Mouse (Mus musculus) lung, embryonic 14.5 days (tissue): ENCODE measurements around the gene Marveld2. TPM values are rescaled to one million over a fixed set of nuclear protein-coding genes. Genes with fewer than 3 reads are reported as not detected.

Source experiments
- ATAC-seq: fragments of 200-750 bp; cut with Nextera tagmentation; 2 replicates; pipeline ENCODE4 v1.8.0; 2017; ENCODE audit warnings: mild to moderate bottlenecking, moderate TSS enrichment, moderate library complexity; ENCODE audit not compliant: insufficient read depth
- DNase-seq: peaks from one replicate; pipeline ENCODE4 v3.0.0-alpha.2; 2015
- H3K27ac ChIP-seq: fragments of 300-500 bp; sonication (generic); 2 replicates; pipeline ENCODE4 v1.5.1; 2014; ENCODE audit warnings: low read depth, mild to moderate bottlenecking, moderate library complexity
- H3K27me3 ChIP-seq: fragments of 300-500 bp; sonication (generic); 2 replicates; pipeline ENCODE4 v1.6.1; 2014; ENCODE audit warnings: low read length, control low read depth; ENCODE audit not compliant: insufficient read depth
- H3K36me3 ChIP-seq: fragments of 300-500 bp; sonication (generic); 2 replicates; pipeline ENCODE4 v1.6.1; 2014; ENCODE audit warnings: control low read depth; ENCODE audit not compliant: insufficient read depth
- H3K4me1 ChIP-seq: fragments of 300-500 bp; sonication (generic); 2 replicates; pipeline ENCODE4 v1.6.1; 2014; ENCODE audit warnings: antibody characterized with exemption, control low read depth; ENCODE audit not compliant: insufficient read depth
- H3K4me2 ChIP-seq: fragments of 300-500 bp; sonication (generic); 2 replicates; pipeline ENCODE4 v1.6.1; 2014; ENCODE audit warnings: mild to moderate bottlenecking
- H3K4me3 ChIP-seq: fragments of 300-500 bp; sonication (generic); 2 replicates; pipeline ENCODE4 v1.5.1; 2014; ENCODE audit warnings: low read depth, low read length
- H3K9ac ChIP-seq: fragments of 300-500 bp; sonication (generic); 2 replicates; pipeline ENCODE4 v1.6.1; 2014
- H3K9me3 ChIP-seq: fragments of 300-500 bp; sonication (generic); 2 replicates; pipeline ENCODE4 v1.6.1; 2016; ENCODE audit warnings: low read depth, low read length, control low read depth
- CTCF ChIP-seq: IDR thresholded peaks from 2 replicates; pipeline ENCODE4 v1.5.1; 2016; ENCODE audit warnings: antibody characterized with exemption, low read depth
- WGBS: fragments of 180-500 bp; shearing (Covaris S2); extraction: QIAGEN DNeasy Blood & Tissue Kit; methylation state at CpG from one replicate; pipeline ENCODE4 v1.1.7; 2014; 5-methylcytosine and 5-hydroxymethylcytosine counted together
- polyA plus RNA-seq: library from polyadenylated mRNA; unstranded; fragments of >200 nt; fragmentation: Nextera tagmentation; extraction: Ambion mirVana; gene quantifications from 2 replicates; pipeline ENCODE4 v1.2.1, GENCODE M21; 2014

The Marveld2 gene
- 11.8 and 12.7 TPM in 2 replicates for polyA plus RNA-seq

- peak within 1 kb of the TSS; percentile 74 for H3K27ac ChIP-seq
- ATAC-seq (peak; percentile 88), DNase-seq (peak; percentile 64)
- no peaks in the 10 kb centered on the region for H3K4me1 ChIP-seq
- H3K4me3 ChIP-seq = peak within 1 kb of the TSS; percentile 56
- 4% methylated on average over 77 of the region's 77 CpGs for WGBS
- TF ChIP-seq CTCF = no peak
- peak within 1 kb of the TSS; percentile 73 for H3K4me2 ChIP-seq
- peak within 1 kb of the TSS; percentile 60 for H3K9ac ChIP-seq
- peaks cover 9% of the 10 kb centered on the region; the same call in 1 of the 2 replicates for H3K27me3 ChIP-seq
- no peaks in the 10 kb centered on the region for H3K9me3 ChIP-seq
- peaks cover 36% of the 10 kb centered on the region for H3K36me3 ChIP-seq
Observed at GRCm38 (mm10) chr13:100616181-100617087, at the start of gene Marveld2. Gene Marveld2, minus strand, starts transcription at chr13:100616971.

- no peak overlapping the region for H3K27ac ChIP-seq
- no peak overlapping the region for H3K4me2 ChIP-seq
- no peak overlapping the region for H3K4me3 ChIP-seq
- WGBS = 47% methylated on average over 4 of the region's 4 CpGs
- peak; percentile 90 for TF ChIP-seq CTCF
- DNase-seq (peak; percentile 87), ATAC-seq (peak; percentile 62; the same call in 1 of the 2 replicates)
- H3K4me1 ChIP-seq = no peaks in the 10 kb centered on the region
- H3K9ac ChIP-seq = no peak overlapping the region
- H3K9me3 ChIP-seq = no peaks in the 10 kb centered on the region
- H3K27me3 ChIP-seq = no peaks in the 10 kb centered on the region
- H3K36me3 ChIP-seq = peaks cover 15% of the 10 kb centered on the region; the same call in 1 of the 2 replicates
Observed at GRCm38 (mm10) chr13:100659864-100660456, 43.2 kb upstream of the Marveld2 start.

DNA sequence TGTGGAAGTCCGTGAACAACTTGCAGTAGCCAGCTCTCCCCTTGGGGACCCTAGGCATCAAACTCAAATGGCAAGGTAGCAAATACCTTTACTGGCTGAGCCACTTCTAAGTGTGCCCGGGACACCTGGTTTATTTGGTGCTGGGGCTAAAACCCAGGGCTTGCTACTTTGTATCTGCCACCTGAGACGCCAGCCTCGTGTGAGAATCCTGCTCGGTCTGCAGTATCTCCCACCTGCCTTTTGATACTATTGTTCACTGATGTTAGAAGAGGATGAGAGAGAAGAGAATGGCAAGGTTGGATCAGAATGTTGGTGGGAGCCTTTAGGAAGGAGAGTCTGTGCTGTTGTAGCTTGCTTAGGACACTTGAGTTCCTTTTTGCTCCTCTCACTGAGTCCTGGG lies 41.3 kb upstream of the Marveld2 start:
- Histone ChIP-seq H3K36me3 (peaks cover 11% of the 10 kb centered on the region; the same call in 1 of the 2 replicates), H3K4me2 (no peak overlapping the region), H3K9ac (no peak overlapping the region), H3K27me3 (no peaks in the 10 kb centered on the region), H3K4me1 (no peaks in the 10 kb centered on the region), H3K4me3 (no peak overlapping the region), H3K9me3 (no peaks in the 10 kb centered on the region), H3K27ac (no peak overlapping the region)
- DNase-seq (no peak), ATAC-seq (no peak)
- WGBS = 83% methylated on average over 5 of the region's 5 CpGs
- no peak for TF ChIP-seq CTCF

DNA sequence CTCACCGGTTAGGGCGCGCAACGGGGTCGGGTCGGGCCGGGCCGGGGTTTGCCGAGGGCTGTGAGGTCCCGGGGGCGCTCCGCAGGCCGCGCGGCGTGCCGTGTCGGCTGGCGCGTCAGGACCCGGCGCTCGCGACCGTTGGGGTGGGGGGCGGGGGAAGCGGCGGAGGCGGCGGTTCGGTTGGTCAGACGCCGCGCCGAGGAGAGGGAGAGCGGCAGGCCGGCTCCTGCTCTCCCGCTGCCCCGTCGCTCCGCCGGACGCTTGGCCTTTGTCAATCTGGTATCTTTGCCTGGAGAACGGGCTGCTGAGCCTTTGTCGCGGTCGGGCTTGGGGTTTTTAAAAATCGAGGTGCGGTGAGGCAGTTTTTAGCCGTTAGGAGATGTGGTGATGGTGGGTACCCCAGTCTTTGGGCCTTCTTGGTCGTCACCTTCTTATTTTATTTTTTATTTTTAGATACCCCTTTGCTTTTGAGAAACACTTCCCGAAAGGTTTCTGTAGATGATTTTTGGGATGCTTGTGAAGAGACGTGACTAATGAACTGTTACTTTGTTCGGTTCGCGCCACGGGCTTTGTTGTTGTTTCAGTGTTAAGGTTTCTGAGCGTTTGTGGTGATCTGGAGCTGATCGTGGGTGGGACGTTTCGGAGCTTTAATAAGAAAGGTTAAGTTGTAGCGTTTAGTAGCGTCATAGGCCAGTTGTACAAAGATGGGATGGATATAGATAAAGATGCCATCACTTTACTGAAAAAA lies 34.8 kb upstream of the Marveld2 start, which contains the start of gene Taf9:
Taf9 (plus strand) TSS at position 141 of the 748 bp plus-strand sequence.
- H3K4me2 ChIP-seq = peak within 1 kb of the TSS; percentile 71
- peaks cover 3% of the 10 kb centered on the region; the same call in 1 of the 2 replicates for H3K4me1 ChIP-seq
- peak; percentile 12 for DNase-seq
- ATAC-seq = peak; percentile 70; the same call in 1 of the 2 replicates
- H3K36me3 ChIP-seq = peaks cover 18% of the 10 kb centered on the region; the same call in 1 of the 2 replicates
- WGBS = under 1% methylated on average over 63 of the region's 63 CpGs
- no peaks in the 10 kb centered on the region for H3K27me3 ChIP-seq
- no peak for TF ChIP-seq CTCF
- H3K9ac ChIP-seq = peak within 1 kb of the TSS; percentile 87
- H3K4me3 ChIP-seq = peak within 1 kb of the TSS; percentile 95
- H3K27ac ChIP-seq = peak within 1 kb of the TSS; percentile 95
- H3K9me3 ChIP-seq = no peaks in the 10 kb centered on the region

DNA sequence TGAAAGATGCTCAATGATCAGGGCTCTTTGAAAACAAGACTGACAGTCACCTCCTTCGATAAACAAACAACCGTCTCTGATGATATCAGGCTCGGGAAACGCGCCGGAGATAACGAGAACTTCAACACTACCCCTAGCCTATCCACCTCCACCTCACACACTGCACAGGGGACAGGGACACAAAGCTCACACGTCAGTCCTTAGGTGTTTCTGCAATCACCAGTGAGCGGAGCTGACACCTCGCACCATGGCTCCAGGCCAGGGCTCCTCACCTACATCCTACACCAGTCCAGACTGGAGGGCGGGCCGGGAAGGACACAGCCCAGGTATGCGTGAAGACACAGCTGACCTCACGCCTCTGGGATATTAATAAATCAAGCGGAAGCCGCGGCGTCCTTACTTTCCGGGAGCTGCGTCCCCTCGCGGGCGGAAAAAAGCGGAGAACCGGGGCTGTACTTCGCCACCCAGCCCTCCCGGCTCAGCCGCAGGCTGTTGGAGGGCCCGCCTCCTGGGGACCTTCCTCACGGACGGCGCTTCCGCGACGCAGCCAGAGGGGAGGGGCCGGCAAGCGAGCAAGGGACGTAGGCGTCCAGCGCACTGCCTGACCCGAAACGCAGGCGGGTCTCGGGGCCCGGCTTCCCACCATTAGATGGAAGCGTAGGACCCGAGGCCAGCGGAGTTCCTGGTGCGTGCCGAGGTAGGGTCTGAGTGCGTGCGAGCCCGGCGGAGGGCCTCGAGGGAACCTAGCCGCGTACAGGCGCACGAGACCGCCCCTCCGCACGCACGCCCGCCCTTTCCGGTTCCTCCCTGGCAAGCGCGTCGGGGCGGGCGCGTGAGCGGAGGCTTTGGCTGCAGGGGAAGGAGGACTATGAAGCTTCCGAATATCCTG lies 34.0 kb upstream of the Marveld2 start, which contains the start of the genes Ak6 and Rad17:
Ak6 (plus strand) TSS at position 430 of the 889 bp plus-strand sequence.
Rad17 (minus strand) TSS at position 502 of the 889 bp plus-strand sequence.
- peak; percentile 98 for ATAC-seq
- WGBS = under 1% methylated on average over 73 of the region's 73 CpGs
- Histone ChIP-seq H3K27ac (peak within 1 kb of the TSS; percentile 95), H3K36me3 (peaks cover 21% of the 10 kb centered on the region), H3K4me3 (peak within 1 kb of the TSS; percentile 95), H3K4me2 (peak within 1 kb of the TSS; percentile 71), H3K9me3 (no peaks in the 10 kb centered on the region), H3K27me3 (no peaks in the 10 kb centered on the region), H3K9ac (peak within 1 kb of the TSS; percentile 87), H3K4me1 (peaks cover 3% of the 10 kb centered on the region; the same call in 1 of the 2 replicates)
- DNase-seq = peak; percentile 97
- TF ChIP-seq CTCF = peak; percentile 39

- 94% methylated on average over 8 of the region's 8 CpGs for WGBS
Observed at GRCm38 (mm10) chr13:100648223-100648622, 31.5 kb upstream of the Marveld2 start.

More at GRCm38 (mm10) chr13:100648223-100648622, 31.5 kb upstream of the Marveld2 start:
- ATAC-seq (no peak), DNase-seq (no peak)
- Histone ChIP-seq H3K9ac (no peak overlapping the region), H3K27ac (no peak overlapping the region), H3K27me3 (no peaks in the 10 kb centered on the region), H3K9me3 (no peaks in the 10 kb centered on the region), H3K4me1 (peaks cover 3% of the 10 kb centered on the region; the same call in 1 of the 2 replicates), H3K36me3 (peaks cover 44% of the 10 kb centered on the region), H3K4me3 (no peak overlapping the region), H3K4me2 (no peak overlapping the region)
- no peak for TF ChIP-seq CTCF
